Mouse (Mus musculus): ENCODE data around the gene 2310022B05Rik. TPM values are rescaled to one million over a fixed set of nuclear protein-coding genes. Genes with fewer than 3 reads are reported as not detected.
A peak's percentile ranks its signal among the peaks of the same experiment; 100 is the strongest.

The 2310022B05Rik gene
- polyA plus RNA-seq, 1 experiment from 2014 or later: 4.1 TPM

GRCm38 (mm10) chr8:124668798-124669197 lies 5.6 kb upstream of the 2310022B05Rik start:
- no peak for TF ChIP-seq EP300 (IDR thresholded peaks at IDR 0.05; ENCODE audit: low read depth)
- TF ChIP-seq CTCF (IDR thresholded peaks at IDR 0.05; ENCODE audit: low read depth): no peak
- no peak overlapping the region for H3K27ac ChIP-seq (ENCODE audit: low read depth)
- DNase-seq: no peak

GRCm38 (mm10) chr8:124664414-124664813 lies 1.2 kb upstream of the 2310022B05Rik start:
- H3K27ac ChIP-seq (ENCODE audit: low read depth): no peak overlapping the region
- DNase-seq: no peak

More at GRCm38 (mm10) chr8:124668798-124669197, 5.6 kb upstream of the 2310022B05Rik start:
- ATAC-seq: no peak
- Histone ChIP-seq H3K9me3 (ENCODE audit: low read length) (no peaks in the 10 kb centered on the region), H3K4me3 (ENCODE audit: low read depth, low read length) (no peak overlapping the region), H3K4me2 (ENCODE audit: low read depth, low read length) (no peak overlapping the region), H3K9ac (replicated peaks) (no peak overlapping the region), H3K27me3 (ENCODE audit: insufficient read depth, low read length) (no peaks in the 10 kb centered on the region), H3K4me1 (ENCODE audit: insufficient read depth) (no peaks in the 10 kb centered on the region), H3K36me3 (replicated peaks; ENCODE audit: insufficient read depth, low read length) (peaks cover 7% of the 10 kb centered on the region; the same call in 1 of the 2 replicates)
- 69% methylated on average over 3 of the region's 3 CpGs for WGBS (ENCODE audit: insufficient replicate concordance)

GRCm38 (mm10) chr8:124663874-124664230 lies 683 bp upstream of the 2310022B05Rik start:
- Histone ChIP-seq H3K27me3 (ENCODE audit: insufficient read depth, low read length) (no peaks in the 10 kb centered on the region), H3K4me2 (ENCODE audit: low read depth, low read length) (peak overlapping the region; percentile 93), H3K36me3 (replicated peaks; ENCODE audit: insufficient read depth, low read length) (no peaks in the 10 kb centered on the region), H3K27ac (ENCODE audit: low read depth) (peak overlapping the region; percentile 83; the same call in 1 of the 2 replicates), H3K4me3 (ENCODE audit: low read depth, low read length) (no peak overlapping the region), H3K9me3 (ENCODE audit: low read length) (no peaks in the 10 kb centered on the region), H3K4me1 (ENCODE audit: insufficient read depth) (peaks cover 31% of the 10 kb centered on the region), H3K9ac (replicated peaks) (no peak overlapping the region)
- WGBS (ENCODE audit: insufficient replicate concordance): 63% methylated on average over 4 of the region's 4 CpGs
- TF ChIP-seq CTCF (IDR thresholded peaks at IDR 0.05; ENCODE audit: low read depth) (no peak), EP300 (IDR thresholded peaks at IDR 0.05; ENCODE audit: low read depth) (no peak)
- DNase-seq (no peak), ATAC-seq (no peak)

More at GRCm38 (mm10) chr8:124664414-124664813, 1.2 kb upstream of the 2310022B05Rik start:
- ATAC-seq: no peak
- Histone ChIP-seq H3K4me3 (ENCODE audit: low read depth, low read length) (no peak overlapping the region), H3K27me3 (ENCODE audit: insufficient read depth, low read length) (no peaks in the 10 kb centered on the region), H3K9ac (replicated peaks) (no peak overlapping the region), H3K36me3 (replicated peaks; ENCODE audit: insufficient read depth, low read length) (no peaks in the 10 kb centered on the region), H3K9me3 (ENCODE audit: low read length) (no peaks in the 10 kb centered on the region), H3K4me1 (ENCODE audit: insufficient read depth) (peaks cover 28% of the 10 kb centered on the region), H3K4me2 (ENCODE audit: low read depth, low read length) (no peak overlapping the region)
- 81% methylated on average over 3 of the region's 3 CpGs for WGBS (ENCODE audit: insufficient replicate concordance)
- TF ChIP-seq CTCF (IDR thresholded peaks at IDR 0.05; ENCODE audit: low read depth) (no peak), EP300 (IDR thresholded peaks at IDR 0.05; ENCODE audit: low read depth) (no peak)

GRCm38 (mm10) chr8:124662446-124663111 lies 590 bp downstream of the 2310022B05Rik start:
- H3K9me3 ChIP-seq (ENCODE audit: low read length): no peaks in the 10 kb centered on the region
- peak; percentile 28 for DNase-seq
- no peaks in the 10 kb centered on the region for H3K27me3 ChIP-seq (ENCODE audit: insufficient read depth, low read length)
- H3K4me2 ChIP-seq (ENCODE audit: low read depth, low read length): peak overlapping the region; percentile 93
- peak overlapping the region; percentile 83 for H3K27ac ChIP-seq (ENCODE audit: low read depth)
- no peaks in the 10 kb centered on the region for H3K36me3 ChIP-seq (replicated peaks; ENCODE audit: insufficient read depth, low read length)
- TF ChIP-seq CTCF (IDR thresholded peaks at IDR 0.05; ENCODE audit: low read depth): no peak
- TF ChIP-seq EP300 (IDR thresholded peaks at IDR 0.05; ENCODE audit: low read depth): no peak
- peaks cover 44% of the 10 kb centered on the region for H3K4me1 ChIP-seq (ENCODE audit: insufficient read depth)
- under 1% methylated on average over 49 of the region's 49 CpGs for WGBS (ENCODE audit: insufficient replicate concordance)
- ATAC-seq: peak; percentile 42
- peak overlapping the region; percentile 84 for H3K4me3 ChIP-seq (ENCODE audit: low read depth, low read length)
- peak overlapping the region; percentile 86 for H3K9ac ChIP-seq (replicated peaks)

- H3K4me3 ChIP-seq (ENCODE audit: low read depth, low read length): peak overlapping the region; percentile 84
- H3K4me1 ChIP-seq (ENCODE audit: insufficient read depth): peaks cover 50% of the 10 kb centered on the region
- no peak for DNase-seq
- H3K9ac ChIP-seq (replicated peaks): peak overlapping the region; percentile 86
- 42% methylated on average over 9 of the region's 9 CpGs for WGBS (ENCODE audit: insufficient replicate concordance)
- H3K9me3 ChIP-seq (ENCODE audit: low read length): no peaks in the 10 kb centered on the region
- no peak for TF ChIP-seq CTCF (IDR thresholded peaks at IDR 0.05; ENCODE audit: low read depth)
- no peak for TF ChIP-seq EP300 (IDR thresholded peaks at IDR 0.05; ENCODE audit: low read depth)
- no peak for ATAC-seq
- H3K27me3 ChIP-seq (ENCODE audit: insufficient read depth, low read length): no peaks in the 10 kb centered on the region
- H3K36me3 ChIP-seq (replicated peaks; ENCODE audit: insufficient read depth, low read length): no peaks in the 10 kb centered on the region
- H3K4me2 ChIP-seq (ENCODE audit: low read depth, low read length): peak overlapping the region; percentile 93
- H3K27ac ChIP-seq (ENCODE audit: low read depth): peak overlapping the region; percentile 83
Measured at GRCm38 (mm10) chr8:124661781-124662180, 1.4 kb downstream of the 2310022B05Rik start.

GRCm38 (mm10) chr8:124658415-124658814 lies 4.8 kb downstream of the 2310022B05Rik start:
- Histone ChIP-seq H3K9me3 (ENCODE audit: low read length) (no peaks in the 10 kb centered on the region), H3K4me3 (ENCODE audit: low read depth, low read length) (peak overlapping the region; percentile 8; the same call in 1 of the 2 replicates), H3K36me3 (replicated peaks; ENCODE audit: insufficient read depth, low read length) (no peaks in the 10 kb centered on the region), H3K27ac (ENCODE audit: low read depth) (peak overlapping the region; percentile 75), H3K4me2 (ENCODE audit: low read depth, low read length) (peak overlapping the region; percentile 65), H3K9ac (replicated peaks) (peak overlapping the region; percentile 18; the same call in 1 of the 2 replicates), H3K27me3 (ENCODE audit: insufficient read depth, low read length) (no peaks in the 10 kb centered on the region), H3K4me1 (ENCODE audit: insufficient read depth) (peaks cover 56% of the 10 kb centered on the region)
- DNase-seq (peak; percentile 87), ATAC-seq (peak; percentile 74)
- 25% methylated on average over 2 of the region's 2 CpGs for WGBS (ENCODE audit: insufficient replicate concordance)
- TF ChIP-seq CTCF (IDR thresholded peaks at IDR 0.05; ENCODE audit: low read depth): no peak
- peak; percentile 60 for TF ChIP-seq EP300 (IDR thresholded peaks at IDR 0.05; ENCODE audit: low read depth)

All from liver, postnatal 0 days (tissue).